Mouse (Mus musculus) megakaryocyte, embryonic 14.5 days (primary cell): ENCODE measurements at regions not wholly inside any gene's neighbourhood (a gene's known extent, or its start where the extent isn't known, plus 50 kb on each side); places are given as distances from the start of the nearest gene placed in this dataset.

Source experiments
- H3K27me3 ChIP-seq: replicated peaks from 2 replicates; pipeline ENCODE3; 2012; ENCODE audit warnings: inconsistent platforms
- H3K36me3 ChIP-seq: replicated peaks from 2 replicates; pipeline ENCODE3; 2012; ENCODE audit warnings: low read length, inconsistent platforms, mixed read lengths
- H3K4me1 ChIP-seq: 2 replicates; pipeline ENCODE4 v1.6.1; 2012; ENCODE audit warnings: inconsistent platforms
- H3K4me3 ChIP-seq: replicated peaks from 2 replicates; pipeline ENCODE3; 2012; ENCODE audit warnings: moderate library complexity, mild to moderate bottlenecking, inconsistent platforms
- H3K9me3 ChIP-seq: 2 replicates; pipeline ENCODE4 v1.6.1; 2012; ENCODE audit warnings: inconsistent platforms
- FLI1 ChIP-seq: IDR thresholded peaks from 2 replicates; pipeline ENCODE4 v1.6.1; 2012; ENCODE audit warnings: low read length, inconsistent platforms, mixed read lengths
- GATA1 ChIP-seq: IDR thresholded peaks from 3 replicates; pipeline ENCODE4 v1.6.1; 2012; ENCODE audit warnings: mixed read lengths, low read length, inconsistent platforms, borderline replicate concordance

- TF ChIP-seq FLI1 (no peak), GATA1 (no peak)
- no peaks in the 10 kb centered on the region for H3K27me3 ChIP-seq
- no peaks in the 10 kb centered on the region for H3K36me3 ChIP-seq
- H3K9me3 ChIP-seq: peaks cover 11% of the 10 kb centered on the region; the same call in 1 of the 2 replicates
- H3K4me3 ChIP-seq: no peak overlapping the region
- H3K4me1 ChIP-seq: no peaks in the 10 kb centered on the region
These were observed 444.0 kb downstream of the Slc16a7 start for GRCm38 (mm10) chr10:124945257-124945656.

DNA sequence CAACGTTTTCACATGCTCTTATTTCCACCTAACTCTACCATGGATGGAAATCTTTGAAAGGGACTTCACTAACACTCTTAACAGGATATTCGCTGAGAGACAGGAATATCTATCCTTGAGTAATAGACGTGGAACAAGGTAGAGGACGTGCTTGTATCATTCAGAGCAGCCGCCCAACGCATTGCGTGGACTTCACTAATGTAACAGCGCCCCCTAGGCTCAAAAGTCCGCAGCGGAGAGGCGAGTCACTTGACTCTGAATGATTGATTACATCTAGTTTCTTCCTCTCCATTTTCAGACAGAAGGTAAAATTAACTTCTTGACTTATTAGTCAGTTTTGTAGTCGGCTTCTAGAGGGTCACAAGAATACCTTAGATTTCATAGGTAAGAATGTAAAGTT is 447.1 kb downstream of the Slc16a7 start:
- no peaks in the 10 kb centered on the region for H3K4me1 ChIP-seq

DNA sequence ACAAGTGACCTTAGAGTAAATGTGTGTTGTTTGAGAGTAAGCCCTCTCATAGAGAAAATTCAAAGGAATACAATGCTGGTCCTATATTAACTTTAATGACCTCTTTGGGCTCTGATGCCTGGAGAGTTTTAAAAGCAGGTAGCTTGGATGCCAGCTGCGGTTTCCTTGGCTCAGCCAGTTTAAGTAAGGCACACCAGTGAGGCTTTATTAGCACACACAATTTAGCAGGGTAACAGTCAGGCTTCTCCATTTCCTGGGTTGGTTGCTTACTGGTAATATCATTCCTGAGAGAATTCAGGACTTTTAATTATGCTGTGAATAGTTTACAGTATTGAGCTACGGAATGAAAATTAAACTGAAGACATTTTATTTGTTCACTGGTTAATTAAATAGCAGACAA is 462.0 kb downstream of the Slc16a7 start:
- Histone ChIP-seq H3K4me3 (no peak overlapping the region), H3K27me3 (no peaks in the 10 kb centered on the region), H3K36me3 (no peaks in the 10 kb centered on the region), H3K9me3 (peaks cover 3% of the 10 kb centered on the region; the same call in 1 of the 2 replicates), H3K4me1 (no peaks in the 10 kb centered on the region)
- no peak for TF ChIP-seq GATA1
- no peak for TF ChIP-seq FLI1

More for the DNA sequence above, 447.1 kb downstream of the Slc16a7 start:
- Histone ChIP-seq H3K36me3 (no peaks in the 10 kb centered on the region), H3K9me3 (peaks cover 15% of the 10 kb centered on the region; the same call in 1 of the 2 replicates), H3K27me3 (no peaks in the 10 kb centered on the region), H3K4me3 (no peak overlapping the region)
- TF ChIP-seq GATA1 (no peak), FLI1 (no peak)

GRCm38 (mm10) chr10:124900044-124900443 is 489.2 kb downstream of the Slc16a7 start:
- no peaks in the 10 kb centered on the region for H3K27me3 ChIP-seq

GRCm38 (mm10) chr10:124878525-124878924 is 510.7 kb downstream of the Slc16a7 start:
- H3K4me3 ChIP-seq: peak overlapping the region; percentile 19
- H3K27me3 ChIP-seq: no peaks in the 10 kb centered on the region
- TF ChIP-seq FLI1 (no peak), GATA1 (no peak)
- no peaks in the 10 kb centered on the region for H3K4me1 ChIP-seq
- H3K36me3 ChIP-seq: no peaks in the 10 kb centered on the region
- no peaks in the 10 kb centered on the region; the same call in 1 of the 2 replicates for H3K9me3 ChIP-seq

More at GRCm38 (mm10) chr10:124900044-124900443, 489.2 kb downstream of the Slc16a7 start:
- Histone ChIP-seq H3K36me3 (no peaks in the 10 kb centered on the region), H3K4me1 (no peaks in the 10 kb centered on the region), H3K9me3 (peaks cover 6% of the 10 kb centered on the region; the same call in 1 of the 2 replicates), H3K4me3 (peak overlapping the region; percentile 34)
- no peak for TF ChIP-seq FLI1
- no peak for TF ChIP-seq GATA1

DNA sequence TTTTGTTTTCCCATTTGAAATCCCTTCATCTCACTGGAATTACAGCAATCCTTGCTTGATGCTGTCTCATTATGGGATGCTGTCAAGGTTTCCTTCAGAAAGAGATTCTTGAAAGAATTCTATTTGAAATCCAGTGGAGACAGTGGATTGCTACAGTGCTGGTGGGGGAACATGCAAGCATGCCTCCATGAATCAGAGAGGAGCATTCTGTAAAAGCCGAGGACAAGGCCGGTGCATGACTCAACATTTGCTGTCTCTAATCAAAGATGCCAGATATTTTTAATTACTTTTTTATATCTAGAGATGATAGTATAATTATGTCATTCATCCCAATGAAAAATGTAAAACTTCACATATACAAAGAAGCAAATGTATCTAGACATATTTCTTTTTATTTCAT is 511.6 kb downstream of the Slc16a7 start:
- no peaks in the 10 kb centered on the region for H3K4me1 ChIP-seq
- no peaks in the 10 kb centered on the region for H3K36me3 ChIP-seq
- TF ChIP-seq FLI1 (no peak), GATA1 (no peak)
- no peaks in the 10 kb centered on the region; the same call in 1 of the 2 replicates for H3K9me3 ChIP-seq
- H3K4me3 ChIP-seq: no peak overlapping the region
- H3K27me3 ChIP-seq: no peaks in the 10 kb centered on the region

DNA sequence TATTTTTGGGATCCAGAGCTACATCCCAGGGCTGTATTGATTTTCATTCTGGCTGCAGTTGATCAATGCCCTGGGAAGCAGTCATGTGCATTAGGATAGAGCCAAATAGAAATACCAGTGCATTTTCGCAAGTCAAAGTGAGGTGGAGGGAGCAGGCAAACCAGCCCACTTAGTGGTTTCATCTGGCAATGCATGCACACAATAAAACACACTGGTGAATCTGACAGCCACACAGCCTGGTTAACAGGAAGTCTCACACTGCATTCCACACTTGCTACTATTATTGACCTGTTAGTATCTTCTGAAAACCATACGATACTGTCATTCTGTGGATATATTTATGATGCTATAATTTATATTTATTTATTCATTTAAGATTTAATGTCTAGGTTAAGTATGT is 517.1 kb downstream of the Slc16a7 start:
- Histone ChIP-seq H3K36me3 (no peaks in the 10 kb centered on the region), H3K27me3 (no peaks in the 10 kb centered on the region), H3K4me3 (no peak overlapping the region), H3K9me3 (no peaks in the 10 kb centered on the region; the same call in 1 of the 2 replicates), H3K4me1 (no peaks in the 10 kb centered on the region)
- TF ChIP-seq FLI1 (no peak), GATA1 (no peak)

DNA sequence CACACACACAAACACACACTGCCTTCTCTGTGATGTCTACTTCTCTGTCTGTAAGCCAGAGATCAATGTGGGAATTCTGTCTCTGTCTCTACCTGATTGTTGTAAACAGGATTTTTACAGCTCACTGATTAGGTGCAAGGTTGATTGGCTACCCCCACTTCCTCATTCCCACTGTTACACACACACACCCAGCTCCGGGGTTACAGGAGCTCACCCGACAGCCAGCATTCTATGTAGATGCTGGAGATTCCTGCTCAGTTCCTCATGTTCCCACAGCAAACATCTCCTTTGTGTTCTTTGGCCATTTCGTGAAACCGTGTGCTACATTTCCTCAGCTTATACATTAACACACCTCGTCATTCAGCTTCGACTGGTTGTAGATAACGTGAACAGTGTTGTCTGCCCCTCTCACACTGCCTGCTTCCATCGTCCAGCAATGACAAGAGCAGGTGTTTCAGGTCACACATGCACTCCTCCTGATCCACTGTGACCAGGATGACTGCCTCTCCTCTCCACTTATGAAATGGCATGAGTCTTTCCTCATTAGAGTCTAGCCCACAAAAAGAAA is 546.6 kb downstream of the Slc16a7 start:
- H3K4me3 ChIP-seq: peak overlapping the region; percentile 70
- H3K27me3 ChIP-seq: no peaks in the 10 kb centered on the region
- TF ChIP-seq GATA1: no peak
- no peak for TF ChIP-seq FLI1
- H3K4me1 ChIP-seq: no peaks in the 10 kb centered on the region
- peaks cover 11% of the 10 kb centered on the region for H3K9me3 ChIP-seq
- no peaks in the 10 kb centered on the region for H3K36me3 ChIP-seq

- 0 out of 2 replicates have a peak, but pooled peaks cover 4% of the 10 kb centered on the region for H3K9me3 ChIP-seq
- H3K4me1 ChIP-seq: no peaks in the 10 kb centered on the region
- no peaks in the 10 kb centered on the region for H3K36me3 ChIP-seq
- H3K4me3 ChIP-seq: no peak overlapping the region
- no peaks in the 10 kb centered on the region for H3K27me3 ChIP-seq
- TF ChIP-seq GATA1: no peak
- TF ChIP-seq FLI1: no peak
These were observed 555.3 kb downstream of the Slc16a7 start for GRCm38 (mm10) chr10:124833930-124834329.

DNA sequence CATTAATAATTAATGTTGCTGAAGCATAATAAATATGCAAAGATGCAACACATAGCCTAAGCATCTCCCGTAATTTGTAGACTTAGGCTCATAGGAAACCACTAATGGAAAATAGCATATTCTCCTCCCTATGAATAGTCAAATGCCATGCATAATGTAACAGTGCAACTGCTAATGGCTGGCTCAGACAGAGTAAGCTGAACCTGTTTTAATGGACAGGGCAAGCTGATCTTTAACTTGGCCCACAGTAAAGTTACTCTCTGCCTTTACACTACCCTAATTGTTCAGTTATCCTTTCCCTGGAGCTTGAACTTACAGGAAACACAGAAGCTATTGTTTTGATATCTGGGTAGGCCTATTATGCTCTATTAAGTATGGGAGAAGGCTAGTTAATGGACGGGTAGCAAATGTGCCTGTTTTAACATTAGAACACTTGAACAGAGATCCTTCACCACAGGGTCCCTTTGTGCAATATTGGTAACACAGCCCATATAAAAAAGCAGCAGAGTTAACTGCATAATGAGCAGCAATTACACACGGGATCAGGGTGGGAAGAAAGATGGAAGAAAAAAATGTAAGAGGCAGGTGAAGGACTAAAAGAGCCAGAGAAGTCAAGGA is 585.2 kb downstream of the Slc16a7 start:
- no peaks in the 10 kb centered on the region for H3K27me3 ChIP-seq
- TF ChIP-seq GATA1: no peak
- no peak for TF ChIP-seq FLI1
- H3K4me1 ChIP-seq: no peaks in the 10 kb centered on the region
- H3K4me3 ChIP-seq: no peak overlapping the region
- H3K9me3 ChIP-seq: 0 out of 2 replicates have a peak, but pooled peaks cover 4% of the 10 kb centered on the region
- H3K36me3 ChIP-seq: no peaks in the 10 kb centered on the region
